Mouse (Mus musculus): ENCODE data around the gene Gpr45.

Gene Gpr45

DNA sequence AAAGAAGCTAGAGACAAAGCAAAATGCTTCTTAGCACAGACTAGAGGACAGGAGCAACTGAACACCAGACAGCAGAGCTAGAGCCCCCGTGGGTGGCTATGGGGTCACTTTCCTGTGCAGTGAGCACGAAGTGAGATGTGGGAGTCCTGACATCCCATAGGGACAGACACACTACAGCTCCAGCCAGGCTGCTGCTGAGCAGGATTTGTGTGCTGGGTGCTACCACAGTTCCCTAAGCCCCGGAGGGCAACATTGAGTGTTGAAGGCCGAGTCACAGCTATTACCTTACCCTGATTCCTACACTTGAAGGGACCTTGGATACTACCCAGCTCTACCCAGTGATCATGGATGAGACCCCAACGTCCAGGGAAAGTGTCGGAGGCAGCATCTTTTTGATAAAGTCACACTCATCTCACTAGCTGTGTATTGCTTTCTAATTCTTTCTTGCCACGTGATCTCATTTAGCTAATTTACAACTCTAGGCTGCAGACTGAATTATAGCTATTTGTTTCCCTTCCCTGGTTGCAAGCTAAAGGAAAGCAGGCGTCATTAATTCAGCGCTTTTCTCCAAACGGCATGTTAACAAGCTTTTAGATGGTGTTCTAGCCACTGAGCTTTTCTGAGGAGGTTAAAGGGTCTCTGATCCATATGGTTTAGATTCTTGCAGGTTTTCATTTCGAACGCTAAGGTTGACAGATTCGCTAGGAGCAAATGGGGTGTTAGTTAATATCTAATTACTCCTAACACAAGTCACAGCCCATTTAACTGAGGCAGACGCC, 92.7 kb downstream of the Gpr45 start:
- intact Hi-C loops (cut with DNase I): no loop called here

DNA sequence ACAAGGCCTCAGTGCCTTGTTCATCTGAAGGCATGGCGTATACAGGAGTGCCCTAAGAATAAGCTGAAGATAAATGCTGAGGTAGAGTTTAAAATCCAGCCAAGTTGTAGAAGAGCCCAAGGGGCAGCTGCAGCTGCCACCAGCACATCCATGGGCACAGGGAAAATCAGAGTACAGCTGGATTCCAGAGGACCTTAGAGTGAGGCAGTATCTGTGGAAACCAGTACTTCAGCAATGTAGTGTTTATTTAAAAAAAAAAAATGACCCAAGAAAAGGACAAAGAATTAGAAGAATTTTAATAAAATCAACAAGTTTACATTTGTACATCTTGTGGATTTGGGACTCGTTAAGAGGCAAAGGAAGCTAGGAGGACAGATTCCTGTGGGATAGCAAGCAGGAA, 94.3 kb downstream of the Gpr45 start:
- intact Hi-C loops (cut with DNase I): no loop called here

DNA sequence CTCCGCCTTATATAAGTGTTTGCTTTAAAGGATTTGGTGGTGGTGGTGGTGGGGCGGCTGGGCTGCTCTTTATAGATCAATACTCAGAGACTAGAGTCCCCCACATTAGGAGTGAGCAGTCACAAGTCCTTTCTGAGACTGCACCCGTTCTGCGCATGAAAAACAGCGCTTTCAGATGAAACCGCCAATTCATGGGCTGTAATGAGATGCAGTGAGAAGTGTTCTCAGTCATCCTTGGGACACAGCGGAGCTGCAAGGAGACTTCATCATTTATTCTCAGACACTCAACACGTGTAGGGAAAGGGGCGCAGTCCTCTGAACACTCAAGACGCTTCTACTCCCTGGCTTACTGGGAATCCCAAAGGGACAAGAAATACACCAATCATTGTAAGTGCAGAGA, 95.1 kb downstream of the Gpr45 start:
- intact Hi-C loops (cut with DNase I): no loop called here

DNA sequence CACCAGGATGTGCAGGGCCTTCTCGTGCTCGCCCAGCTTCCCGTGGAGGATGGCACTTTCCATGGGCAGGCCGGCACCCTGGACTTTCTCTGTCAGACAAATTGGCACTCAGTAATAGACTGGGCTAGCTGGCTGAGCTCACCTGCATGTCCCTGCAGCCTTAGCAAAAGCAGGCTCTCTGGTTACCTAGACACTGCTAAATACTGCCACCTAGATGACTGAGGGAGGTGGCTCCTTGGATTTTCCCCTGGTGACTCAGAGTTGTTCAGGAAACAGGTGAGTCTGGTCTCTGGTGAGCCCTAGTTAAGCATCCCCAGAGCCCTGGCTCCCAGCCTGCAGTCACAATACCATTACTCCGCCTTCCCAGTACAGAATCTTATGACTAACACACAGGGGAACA, 99.2 kb downstream of the Gpr45 start:
- intact Hi-C loops (cut with DNase I): no loop called here

DNA sequence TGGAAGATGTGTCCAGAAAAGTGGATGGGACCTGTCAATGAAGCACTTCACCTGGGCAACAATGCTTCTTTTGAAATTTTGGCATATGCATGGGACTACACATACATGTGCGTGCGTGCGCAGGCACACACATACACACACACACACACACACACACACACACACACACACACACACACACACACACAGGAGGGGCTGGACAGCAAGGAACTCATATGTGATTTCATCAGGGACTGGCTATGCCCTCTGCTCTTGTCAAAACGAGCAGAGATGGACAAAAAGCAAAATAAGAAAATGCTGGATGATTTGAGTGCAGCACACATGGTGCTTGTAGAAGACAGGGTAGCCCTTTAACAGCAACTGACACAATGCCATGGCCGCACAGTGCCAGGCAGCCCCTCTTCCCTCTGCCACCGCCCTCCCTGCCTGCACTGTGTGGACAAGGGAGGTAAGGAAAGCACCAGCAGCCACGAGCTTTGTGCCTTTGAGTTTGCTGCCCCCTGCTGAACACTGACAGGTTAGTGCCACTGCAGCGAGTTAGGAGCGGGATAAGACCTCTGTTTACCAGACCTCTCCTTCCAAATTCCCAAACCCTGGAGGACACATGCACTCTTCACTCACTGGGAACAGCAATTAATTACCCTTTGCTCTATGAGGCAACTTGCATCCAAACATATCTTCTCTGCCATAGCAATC, 113.1 kb downstream of the Gpr45 start:
- intact Hi-C loops (cut with DNase I): loop anchor here (2.0 kb wide), 1 partner anchor 151 kb away; no protein-coding TSS in a partner anchor

DNA sequence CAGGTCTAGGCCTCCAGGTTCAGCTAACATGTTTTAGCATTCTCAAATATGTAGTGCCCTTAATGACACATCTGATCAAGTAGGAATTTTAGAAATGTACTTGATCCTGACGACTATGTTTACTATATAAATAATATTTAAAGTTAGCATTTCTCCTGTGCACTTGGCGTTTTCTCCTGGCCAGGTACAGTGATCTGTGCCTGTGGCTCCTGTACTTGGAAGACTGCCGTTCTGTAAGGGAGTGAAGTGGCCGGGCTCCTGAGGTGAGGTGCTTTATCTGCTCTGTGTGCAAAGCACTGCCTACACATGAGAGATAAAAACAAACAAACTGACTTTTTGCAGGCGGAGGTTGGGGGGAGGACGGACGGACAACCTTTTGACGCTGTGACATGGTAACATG, 113.9 kb downstream of the Gpr45 start:
- intact Hi-C loops (cut with DNase I): loop anchor here (2.0 kb wide), 1 partner anchor 152 kb away; no protein-coding TSS in a partner anchor

DNA sequence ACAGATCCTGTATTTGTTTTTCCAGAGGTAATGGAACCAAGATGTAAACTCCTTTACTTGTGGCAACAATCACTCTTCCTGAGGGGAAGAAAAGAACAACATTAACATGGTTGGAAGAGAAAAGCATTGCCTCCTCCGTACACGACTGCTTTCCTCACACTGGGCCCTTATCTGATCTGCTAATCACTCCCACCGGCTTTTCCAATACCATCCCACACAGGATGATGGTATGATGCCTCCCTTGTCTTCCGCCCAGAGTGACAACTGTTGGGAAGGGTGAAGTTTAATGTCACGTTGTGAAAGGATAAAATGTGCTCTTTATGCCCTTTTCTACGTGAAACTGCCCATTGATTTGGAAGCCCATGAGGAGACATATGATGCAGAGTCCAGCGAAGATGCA, 114.9 kb downstream of the Gpr45 start:
- intact Hi-C loops (cut with DNase I): loop anchor here (2.0 kb wide), 1 partner anchor 153 kb away; no protein-coding TSS in a partner anchor

DNA sequence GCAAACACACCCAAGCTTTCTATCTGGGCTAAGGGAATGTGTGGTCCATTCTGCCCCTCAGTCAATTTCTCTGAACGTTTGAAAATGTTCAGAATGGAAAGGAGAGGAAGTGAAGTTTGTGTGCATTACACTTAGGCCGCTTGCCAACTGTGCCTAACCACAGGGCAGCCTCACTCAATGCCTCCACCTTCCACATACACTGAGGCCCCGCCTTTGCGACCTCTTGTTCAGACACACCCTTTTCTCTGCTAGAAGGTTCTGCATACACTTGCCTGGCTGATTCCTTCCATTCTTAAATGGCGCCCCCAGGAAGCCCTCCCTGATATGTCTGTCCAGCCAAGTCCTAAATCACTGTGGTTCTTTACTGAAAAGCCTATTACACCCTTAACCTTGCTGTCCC, 118.1 kb downstream of the Gpr45 start:
- intact Hi-C loops (cut with DNase I): no loop called here

DNA sequence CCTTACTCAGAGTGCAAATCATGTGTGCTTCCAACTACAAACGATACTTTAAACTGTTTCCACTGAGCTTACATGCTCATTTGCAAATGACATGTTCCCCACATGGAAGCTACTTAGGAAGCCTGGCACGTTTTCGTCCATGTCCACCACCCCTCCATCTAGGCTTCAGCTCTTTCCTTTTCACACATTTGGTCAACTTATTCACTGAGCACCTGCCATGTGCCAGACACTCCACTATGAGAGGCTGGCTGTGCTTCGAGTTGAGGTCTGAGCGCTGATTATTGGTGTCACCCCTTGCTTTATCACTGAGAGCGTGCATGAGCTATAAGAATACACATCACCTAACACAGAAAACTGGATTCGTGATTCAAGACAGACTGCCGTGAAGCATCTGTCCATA, 119.4 kb downstream of the Gpr45 start:
- intact Hi-C loops (cut with DNase I): no loop called here

DNA sequence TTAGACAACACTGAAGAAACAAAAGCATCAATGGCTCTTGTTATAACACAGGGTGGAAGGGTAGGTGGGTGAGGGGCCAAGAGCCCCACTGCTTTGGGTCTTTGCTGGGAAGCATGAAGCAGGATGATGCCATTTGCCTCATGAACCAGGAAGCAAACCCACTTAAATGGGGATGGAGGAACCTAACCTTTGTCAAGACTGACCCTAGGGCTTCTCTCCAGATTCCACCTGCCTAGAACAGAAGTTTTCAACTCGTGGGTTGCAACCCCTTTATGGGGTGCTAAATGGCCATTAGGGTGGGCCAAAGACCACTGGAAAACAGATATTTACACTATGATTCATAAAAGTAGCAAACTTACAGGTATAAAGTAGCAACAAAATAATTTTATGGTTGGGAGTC, 119.9 kb downstream of the Gpr45 start:
- intact Hi-C loops (cut with DNase I): no loop called here

DNA sequence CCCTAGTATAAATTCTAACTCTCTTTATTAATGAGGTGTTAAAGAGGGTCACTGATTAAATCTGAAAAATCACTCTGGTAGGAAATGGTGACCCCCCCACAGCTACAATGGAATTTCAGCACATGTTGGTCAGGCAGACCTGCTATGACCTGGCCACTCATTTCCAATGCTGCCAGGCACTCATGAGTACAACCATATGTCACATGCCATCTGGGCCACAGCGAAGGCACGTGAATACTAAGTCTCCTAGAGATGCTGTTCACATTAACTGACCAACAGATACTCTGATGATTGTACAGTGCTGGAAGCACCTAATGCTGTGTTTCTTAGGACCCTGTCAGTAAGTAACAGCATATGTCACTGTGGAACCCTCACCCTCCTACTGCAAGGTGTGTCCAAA, 122.1 kb downstream of the Gpr45 start:
- intact Hi-C loops (cut with DNase I): no loop called here

DNA sequence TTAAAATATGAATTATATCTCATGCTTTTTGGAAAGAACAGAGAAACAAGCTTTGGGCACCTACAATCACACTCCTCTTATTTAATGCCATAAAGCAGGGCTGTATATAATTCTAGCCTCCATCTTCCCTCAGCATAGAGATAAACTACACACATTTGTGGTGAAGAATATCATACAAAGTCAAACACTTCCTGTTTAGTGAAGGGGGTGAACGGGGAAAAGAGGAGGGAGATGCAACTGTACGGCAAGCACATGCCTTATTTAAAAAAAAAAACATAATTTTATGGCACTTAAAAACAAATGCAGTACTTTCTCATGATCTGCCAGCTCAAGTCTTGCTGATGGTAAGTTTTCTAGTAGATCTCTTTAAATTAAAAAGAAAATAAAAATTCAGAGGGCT, 125.5 kb downstream of the Gpr45 start:
- intact Hi-C loops (cut with DNase I): no loop called here

DNA sequence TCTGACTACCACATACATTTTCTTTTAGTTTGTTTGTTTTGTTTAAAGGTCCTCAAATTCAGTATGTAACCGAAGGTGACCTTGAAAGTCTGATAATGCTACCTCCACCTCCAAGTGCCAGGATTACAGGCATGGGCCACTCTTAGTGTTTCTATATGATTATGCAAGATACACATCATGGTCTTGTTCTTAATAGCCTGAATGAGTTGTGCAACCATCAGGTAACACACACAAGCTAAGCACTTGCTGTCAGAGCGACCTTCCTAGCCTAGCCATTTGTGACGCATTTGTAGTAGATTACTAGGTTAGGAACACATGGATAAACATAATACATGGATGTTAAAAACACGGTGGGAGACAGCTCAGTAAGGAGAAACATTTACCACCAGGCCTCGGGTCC, 130.3 kb downstream of the Gpr45 start:
- intact Hi-C loops (cut with DNase I): no loop called here

Small RNA genes lying within 50 kb of the gene (microRNA-seq; reads per million reads assigned to microRNA genes)
- 0 reads per million in 2 experiments for gene Gm24001

All from adrenal gland (tissue).